Mouse (Mus musculus) G1E (cell line): Measurements from ENCODE around the gene Cdkl3.

Source experiments
- CTCF ChIP-seq: IDR thresholded peaks from 2 replicates; pipeline ENCODE4 v1.5.1; 2012; ENCODE audit warnings: low read depth, low read length, inconsistent platforms, mixed read lengths
- GATA1 ChIP-seq: IDR thresholded peaks from 2 replicates; pipeline ENCODE4 v1.6.1; 2012; ENCODE audit warnings: borderline replicate concordance, low read length, inconsistent platforms, mixed read lengths
- GATA2 ChIP-seq: IDR thresholded peaks from 2 replicates; pipeline ENCODE4 v1.6.1; 2012; ENCODE audit warnings: low read depth, low read length, inconsistent platforms, borderline replicate concordance
- POLR2AphosphoS5 ChIP-seq: IDR thresholded peaks from 2 replicates; pipeline ENCODE4 v1.6.1; 2012; ENCODE audit warnings: low read depth, low read length, inconsistent platforms; ENCODE audit not compliant: insufficient replicate concordance
- TAL1 ChIP-seq: conservative IDR thresholded peaks from 2 replicates; pipeline ENCODE4 v1.6.1; 2012; ENCODE audit warnings: low read depth, low read length, inconsistent platforms, mixed read lengths

DNA sequence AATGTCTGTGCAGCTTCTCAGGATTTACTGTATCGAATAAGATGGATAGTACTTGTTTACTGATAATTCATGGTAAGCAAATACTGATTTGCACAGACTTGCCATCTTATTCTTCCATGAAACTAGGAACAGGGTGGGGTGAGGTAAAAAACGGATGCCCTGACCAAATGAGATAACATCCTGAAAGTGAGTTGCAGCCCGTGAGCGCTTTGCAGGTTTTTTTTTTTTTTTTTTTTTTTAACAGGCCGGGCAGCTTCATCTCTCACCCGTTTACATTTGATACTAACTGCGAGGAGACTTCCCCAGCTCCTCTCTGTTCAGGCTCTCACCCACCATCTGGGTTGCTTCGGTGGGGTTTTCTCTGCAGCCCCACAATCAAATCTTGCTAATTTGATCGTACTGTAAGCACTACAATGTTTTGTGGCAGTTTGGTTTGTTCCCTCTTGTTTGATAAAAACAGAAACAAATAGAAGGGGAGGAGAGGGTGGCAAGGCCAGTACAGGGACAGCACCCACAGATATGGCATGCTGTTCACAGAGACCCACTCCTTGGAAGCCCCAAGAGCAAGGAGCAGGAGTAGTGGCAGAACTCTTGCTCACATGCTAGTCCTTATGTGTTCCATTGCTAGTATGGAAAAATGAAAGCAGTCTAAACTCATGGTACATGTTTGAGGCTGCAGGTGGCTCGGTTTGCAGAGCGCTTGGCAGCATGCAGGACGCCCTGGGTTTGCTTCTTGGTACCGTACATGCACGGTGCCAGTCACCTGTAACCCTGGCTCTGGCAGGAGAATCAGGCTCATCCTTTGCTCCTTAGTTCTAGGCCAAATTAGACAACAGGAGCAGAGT lies 70.8 kb downstream of the Cdkl3 start:
- TF ChIP-seq CTCF (no peak), GATA1 (no peak), TAL1 (peak; percentile 2; the same call in 1 of the 2 replicates), GATA2 (no peak), POLR2AphosphoS5 (no peak)
